Mouse (Mus musculus) hindlimb bud, embryonic 11.5 days (tissue): ENCODE measurements around the gene St6galnac1.
"Not testable (repeated sequence)": the region's sequence is repeated elsewhere in the genome, so short reads cannot be mapped to it uniquely, and the experiment has no call there.

ENCODE experiments used
- DNase-seq: peaks from one replicate; pipeline ENCODE4 v3.0.0-alpha.2; 2012; ENCODE audit warnings: low read depth, low spot score; ENCODE audit errors: extremely low spot score

The St6galnac1 gene

DNA sequence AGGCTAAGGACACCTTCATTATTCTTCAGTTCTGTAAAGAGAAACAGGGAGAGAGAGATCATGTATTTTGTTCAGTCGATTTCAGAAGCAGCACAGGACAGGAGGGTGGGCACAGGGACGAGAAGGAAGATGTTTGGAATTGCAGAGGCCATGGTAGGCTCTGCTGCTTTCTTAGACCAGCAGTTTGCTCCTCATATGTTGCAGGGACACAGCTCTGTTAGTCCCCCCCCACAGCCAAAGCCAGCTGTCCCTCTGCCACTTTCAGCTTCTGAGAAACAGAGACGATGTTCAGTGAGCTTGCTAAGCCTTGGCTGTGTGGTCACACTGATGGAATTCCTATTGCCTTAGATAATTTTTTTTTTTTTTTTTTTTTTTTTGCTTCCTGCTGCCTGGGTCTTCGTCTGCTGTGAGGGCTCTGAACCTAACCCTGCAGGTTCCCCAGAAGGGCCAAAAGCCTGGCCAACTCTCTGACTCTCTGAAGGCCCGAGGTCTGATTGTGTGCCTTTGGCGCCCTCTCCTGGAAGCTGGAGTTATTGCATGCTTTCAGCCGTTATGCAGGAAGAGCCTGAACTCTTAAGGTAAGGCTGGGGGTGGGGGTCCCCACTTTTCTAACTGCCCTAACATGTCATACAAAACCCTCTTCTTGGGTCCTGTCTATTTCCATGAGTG lies 32.8 kb upstream of the St6galnac1 start:
- peak; percentile 69 for DNase-seq

GRCm38 (mm10) chr11:116807526-116807925 lies 32.2 kb upstream of the St6galnac1 start:
- no peak for DNase-seq

- no peak for DNase-seq
Observed at GRCm38 (mm10) chr11:116807116-116807515, 31.8 kb upstream of the St6galnac1 start.

DNA sequence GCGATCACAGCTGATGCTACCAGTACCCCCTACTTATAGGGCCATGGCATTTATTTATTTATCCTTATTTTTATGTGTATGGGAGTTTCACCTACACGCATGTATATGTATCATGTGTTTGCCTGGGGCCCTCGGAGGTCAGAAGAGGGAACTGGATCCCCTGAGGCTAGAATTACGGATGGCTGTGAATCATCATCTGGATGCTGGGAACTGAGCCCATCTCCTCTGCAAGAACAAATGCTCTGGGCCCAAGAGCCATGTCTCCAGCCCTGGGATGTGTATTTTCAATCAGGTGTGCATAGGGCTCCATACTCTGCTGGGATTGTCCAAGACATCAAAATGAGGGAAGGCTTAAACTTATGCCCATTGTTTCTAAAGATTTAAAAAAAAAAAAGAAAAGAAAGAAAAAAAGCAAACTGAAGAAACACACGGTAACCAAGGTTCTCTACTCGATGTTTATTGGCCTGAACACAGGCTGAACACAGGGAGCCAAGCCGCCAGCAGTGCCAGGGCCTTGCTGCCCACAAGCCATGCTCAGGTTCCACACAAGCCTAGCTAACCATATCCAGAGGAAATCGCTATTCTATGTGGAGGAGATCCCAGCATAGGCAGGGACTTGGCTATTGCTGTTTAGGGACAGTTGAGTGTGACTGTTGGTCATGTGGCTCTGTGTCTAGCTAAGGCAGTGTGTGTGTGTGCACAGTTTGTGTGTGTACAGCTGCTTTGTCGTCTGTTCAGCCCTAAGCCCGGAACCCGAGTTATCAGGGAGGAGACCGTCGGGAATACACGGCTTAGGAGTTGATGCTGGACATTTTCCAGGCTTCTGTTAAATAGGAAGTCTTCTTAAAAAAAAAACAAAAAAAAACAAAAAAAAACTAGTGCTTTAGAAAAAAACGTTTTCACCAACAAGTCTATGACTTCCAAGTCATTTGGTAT lies 31.1 kb upstream of the St6galnac1 start:
- no peak for DNase-seq

- no peak for DNase-seq
Observed at GRCm38 (mm10) chr11:116802709-116803108, 27.4 kb upstream of the St6galnac1 start.

DNA sequence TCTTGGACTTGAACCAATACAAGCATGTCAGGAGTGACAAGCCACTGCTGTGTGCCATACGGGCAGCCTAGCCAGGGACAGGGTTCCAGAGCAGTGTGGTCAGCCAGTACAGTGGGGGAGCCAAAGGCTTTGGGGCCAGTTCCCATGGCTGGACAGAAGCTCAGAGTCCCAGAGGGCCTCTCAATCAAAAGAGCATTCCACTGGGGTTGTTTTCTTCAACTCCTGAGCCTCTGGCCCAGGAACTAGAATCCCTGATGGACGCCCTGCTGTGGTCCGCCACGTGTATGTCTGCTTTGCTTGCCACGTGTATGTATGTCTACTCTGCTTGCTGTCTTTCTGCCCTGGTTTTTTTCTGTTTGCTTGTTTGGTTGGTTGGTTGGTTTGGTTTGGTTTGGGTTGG lies 25.8 kb upstream of the St6galnac1 start:
- DNase-seq: no peak

- DNase-seq: no peak
Observed at GRCm38 (mm10) chr11:116799364-116799763, 24.1 kb upstream of the St6galnac1 start.

GRCm38 (mm10) chr11:116784221-116784620 lies 8.9 kb upstream of the St6galnac1 start:
- no peak for DNase-seq

DNA sequence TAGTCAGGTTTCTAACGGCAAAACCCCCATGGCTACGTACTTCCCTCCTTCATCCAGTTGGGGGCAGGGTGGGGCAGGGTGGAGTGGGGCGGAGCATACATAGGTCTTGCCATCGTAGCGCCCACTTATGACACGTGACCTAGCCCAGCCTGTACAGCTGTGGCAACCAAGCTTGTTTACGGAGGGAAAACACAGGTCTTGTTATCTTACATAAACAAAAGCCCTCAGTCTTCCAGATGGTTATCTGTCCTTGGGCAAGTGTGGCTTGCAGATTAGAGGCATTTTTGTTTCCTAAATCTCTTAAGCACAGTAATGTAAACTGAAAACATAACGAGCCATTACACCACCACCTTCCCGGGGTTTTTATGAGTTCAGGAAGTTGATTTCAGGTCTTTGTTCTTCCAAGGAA lies 7.4 kb upstream of the St6galnac1 start:
- DNase-seq: peak; percentile 54

- DNase-seq: no peak
Observed at GRCm38 (mm10) chr11:116773205-116773604, 2.1 kb downstream of the St6galnac1 start.

DNA sequence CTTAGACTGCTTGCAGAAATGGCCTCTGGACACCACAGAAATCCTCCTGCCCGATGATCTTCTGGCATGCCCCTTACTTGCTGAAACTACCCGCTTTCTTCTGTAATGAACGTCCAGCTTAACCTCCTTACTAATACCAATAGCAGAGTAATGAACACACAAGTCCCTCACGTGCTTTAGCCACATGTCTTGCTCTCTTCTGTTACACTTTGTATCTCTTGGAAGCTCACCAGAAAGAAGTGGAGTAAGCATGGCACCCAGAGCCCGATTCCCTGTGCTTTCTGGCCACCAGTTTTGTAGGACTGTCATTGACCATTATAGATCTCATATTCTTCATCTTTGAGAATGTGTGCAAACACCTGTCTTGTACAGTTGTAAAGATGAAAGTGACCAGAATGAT lies 5.4 kb downstream of the St6galnac1 start:
- no peak for DNase-seq

DNA sequence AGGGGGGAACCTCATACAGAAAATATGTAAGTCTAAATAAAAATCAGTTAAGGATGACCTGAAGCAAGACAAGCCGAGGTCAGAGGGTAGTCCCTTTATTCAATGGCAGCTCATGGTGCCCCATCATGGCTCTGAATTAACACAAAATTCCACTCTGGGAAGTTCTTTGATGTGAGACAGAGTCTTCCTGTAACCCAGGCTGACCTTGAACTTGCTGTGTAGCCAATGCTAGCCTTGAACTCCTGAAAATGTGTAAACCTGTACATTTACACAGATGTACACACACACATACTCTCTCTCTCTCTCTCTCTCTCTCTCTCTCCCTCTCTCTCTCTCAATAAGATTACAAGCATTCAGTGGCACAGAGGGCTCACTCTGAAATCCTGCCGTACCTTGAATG lies 10.4 kb downstream of the St6galnac1 start:
- no peak for DNase-seq

DNA sequence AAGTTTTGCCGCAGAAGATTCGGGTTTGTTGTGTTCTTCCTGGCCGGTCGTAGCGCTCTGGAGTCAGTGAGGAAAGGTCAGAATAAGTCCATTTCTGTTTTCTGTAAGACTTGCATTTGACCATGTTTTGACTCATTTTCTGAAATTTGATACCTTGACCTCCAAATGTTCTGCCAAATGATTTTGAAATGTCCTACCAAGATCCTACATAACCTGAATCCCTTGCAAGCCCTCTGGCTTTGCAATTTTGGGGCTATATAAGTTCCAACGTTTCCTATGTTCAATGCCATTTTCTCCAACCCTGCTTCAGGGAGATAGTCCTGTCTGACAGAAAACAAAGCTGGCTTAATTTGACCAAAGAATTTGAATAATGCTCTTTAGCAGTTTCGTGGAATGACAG lies 11.0 kb downstream of the St6galnac1 start:
- DNase-seq: no peak

GRCm38 (mm10) chr11:116755191-116755590 lies 20.1 kb downstream of the St6galnac1 start:
- DNase-seq: no peak

GRCm38 (mm10) chr11:116753674-116754470 lies 21.4 kb downstream of the St6galnac1 start:
- no peak for DNase-seq

- no peak for DNase-seq
Observed at GRCm38 (mm10) chr11:116749733-116750132, 25.6 kb downstream of the St6galnac1 start.

DNA sequence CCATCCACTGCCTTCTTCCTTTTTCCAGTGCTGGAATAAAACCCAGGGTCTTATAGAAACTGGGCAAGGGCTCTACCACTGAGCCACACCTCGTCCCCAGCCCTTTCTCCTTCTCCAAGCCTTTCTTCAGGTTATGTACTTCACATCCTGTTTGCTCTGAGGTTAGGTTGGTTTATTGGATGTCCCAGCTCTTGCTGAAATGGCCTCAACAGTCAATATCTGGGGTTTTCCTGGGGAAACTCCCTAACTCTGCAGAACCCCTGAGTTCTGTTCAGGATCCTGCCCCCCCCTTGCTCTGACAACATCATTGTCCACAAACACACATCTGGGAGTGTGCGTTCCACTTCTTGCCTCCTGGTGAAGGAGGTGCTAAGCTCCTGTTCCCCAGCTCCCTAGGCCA lies 26.6 kb downstream of the St6galnac1 start:
- not testable (repeated sequence) for DNase-seq

DNA sequence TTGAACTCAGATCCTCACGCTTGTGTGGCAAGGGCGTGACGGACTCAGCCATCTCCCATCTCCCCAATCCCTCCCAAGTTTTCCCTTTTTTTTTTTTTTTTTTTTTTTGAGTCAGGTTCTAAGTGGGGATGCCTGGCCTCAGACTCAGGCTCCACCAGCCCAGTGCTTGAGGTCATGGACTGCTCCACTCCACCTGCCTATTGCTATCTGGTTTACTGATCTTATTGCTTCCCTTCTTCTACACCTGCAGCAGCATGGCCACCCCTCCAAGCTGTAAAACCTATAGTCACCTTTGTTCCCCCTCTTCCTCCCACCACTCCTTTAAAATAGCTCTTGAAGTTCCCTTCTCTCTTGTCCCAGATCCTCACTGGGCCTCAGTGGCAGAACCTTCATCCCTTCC lies 28.5 kb downstream of the St6galnac1 start:
- not testable (repeated sequence) for DNase-seq

- DNase-seq: not testable (repeated sequence)
Observed at GRCm38 (mm10) chr11:116745457-116745856, 29.9 kb downstream of the St6galnac1 start.

DNA sequence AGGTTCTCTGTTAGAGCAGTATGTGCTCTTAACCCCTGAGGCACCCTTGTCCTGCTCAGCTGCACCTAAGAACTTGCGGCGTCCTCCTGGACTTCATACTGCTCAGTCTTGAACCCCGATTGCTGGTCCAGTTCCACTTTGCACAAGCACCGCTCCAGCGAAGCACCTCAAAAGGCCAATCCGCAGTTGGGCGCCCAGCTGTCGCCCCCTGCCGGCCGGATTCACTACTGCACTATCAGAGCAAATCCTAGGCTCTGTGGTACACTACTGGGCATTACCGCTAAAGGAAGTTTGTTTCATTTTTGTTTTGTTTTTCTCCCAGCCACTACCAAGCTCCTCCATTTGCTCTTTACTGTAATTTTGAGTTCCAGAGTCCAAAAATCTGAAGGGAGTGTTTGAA lies 36.9 kb downstream of the St6galnac1 start:
- DNase-seq: no peak

DNA sequence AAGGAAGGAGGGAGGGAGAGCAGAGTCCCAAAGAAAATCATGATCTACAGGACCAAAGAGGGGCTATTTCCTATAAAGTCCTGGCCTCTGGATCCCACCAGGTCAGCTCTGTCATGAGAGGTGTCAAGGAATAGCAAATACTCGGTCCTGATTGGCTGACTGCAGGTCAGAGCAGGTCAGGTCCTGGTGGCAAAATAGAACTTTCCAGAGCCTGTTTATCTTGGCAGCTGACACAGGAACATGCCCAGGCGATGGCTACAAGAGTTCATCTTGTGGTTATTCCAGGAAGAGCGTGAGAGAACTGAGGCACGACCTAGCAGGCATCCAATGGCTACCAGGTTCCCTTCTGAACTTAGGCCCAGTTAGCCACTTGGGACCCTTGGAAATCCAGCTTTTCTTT lies 42.8 kb downstream of the St6galnac1 start:
- DNase-seq: no peak
